Mouse (Mus musculus): ENCODE data around the gene Arhgap31. TPM values are rescaled to one million over a fixed set of nuclear protein-coding genes. Genes with fewer than 3 reads are reported as not detected.

Gene Arhgap31
- total RNA-seq, 2 experiments from 2014 or later = 39.6 to 40.8 TPM

- no peak for DNase-seq
These were observed 15.6 kb upstream of the Arhgap31 start for GRCm38 (mm10) chr16:38728576-38729132.

GRCm38 (mm10) chr16:38724974-38725373, 11.9 kb upstream of the Arhgap31 start:
- DNase-seq = peak; percentile 64 to 85

- DNase-seq = peak in 1 of 2 experiments; percentile 16
These were observed 11.2 kb upstream of the Arhgap31 start for GRCm38 (mm10) chr16:38724256-38724655.

- no peak for DNase-seq
These were observed 8.3 kb upstream of the Arhgap31 start for GRCm38 (mm10) chr16:38721377-38721776.

GRCm38 (mm10) chr16:38714259-38714526, 1.1 kb upstream of the Arhgap31 start:
- peak in 1 of 2 experiments; percentile 47 for DNase-seq

- DNase-seq = no peak
These were observed 557 bp upstream of the Arhgap31 start for GRCm38 (mm10) chr16:38713404-38714258.

GRCm38 (mm10) chr16:38712105-38712504, 969 bp downstream of the Arhgap31 start:
- no peak for DNase-seq

GRCm38 (mm10) chr16:38711245-38711644, 1.8 kb downstream of the Arhgap31 start:
- peak in 1 of 2 experiments; percentile 42 for DNase-seq

GRCm38 (mm10) chr16:38708962-38709520, 4.0 kb downstream of the Arhgap31 start:
- peak in 1 of 2 experiments; percentile 38 for DNase-seq

GRCm38 (mm10) chr16:38706782-38707181, 6.3 kb downstream of the Arhgap31 start:
- DNase-seq = no peak

GRCm38 (mm10) chr16:38705531-38706281, 7.4 kb downstream of the Arhgap31 start:
- no peak for DNase-seq

GRCm38 (mm10) chr16:38703501-38703900, 9.6 kb downstream of the Arhgap31 start:
- no peak for DNase-seq

- DNase-seq = no peak
These were observed 10.8 kb downstream of the Arhgap31 start for GRCm38 (mm10) chr16:38702316-38702715.

- no peak for DNase-seq
These were observed 11.4 kb downstream of the Arhgap31 start for GRCm38 (mm10) chr16:38701492-38702185.

- DNase-seq = peak; percentile 58 to 67
These were observed 12.5 kb downstream of the Arhgap31 start for GRCm38 (mm10) chr16:38700392-38701162.

- DNase-seq = no peak
These were observed 15.5 kb downstream of the Arhgap31 start for GRCm38 (mm10) chr16:38697611-38698010.

GRCm38 (mm10) chr16:38695557-38695956, 17.5 kb downstream of the Arhgap31 start:
- DNase-seq = no peak

- DNase-seq = no peak
These were observed 18.1 kb downstream of the Arhgap31 start for GRCm38 (mm10) chr16:38694906-38695540.

GRCm38 (mm10) chr16:38690501-38690900, 22.6 kb downstream of the Arhgap31 start:
- DNase-seq = no peak

- DNase-seq = peak; percentile 54 to 55
These were observed 23.3 kb downstream of the Arhgap31 start for GRCm38 (mm10) chr16:38689786-38690185.

Measured in heart, adult 18-20 months (tissue).